Mouse (Mus musculus) cerebellum, adult (tissue): ENCODE measurements around the gene Decr2.
"Not testable (repeated sequence)": the region's sequence is repeated elsewhere in the genome, so short reads cannot be mapped to it uniquely, and the experiment has no call there.

Source experiments
- ATAC-seq: cut with Nextera tagmentation; 2 replicates; pipeline ENCODE4 v1.9.2; 2017; ENCODE audit warnings: mild to moderate bottlenecking, moderate library complexity, mixed read lengths; ENCODE audit not compliant: insufficient number of reproducible peaks, low FRiP score, low TSS enrichment

Decr2 gene

GRCm38 (mm10) chr17:26089905-26090632 is at the start of gene Decr2:
Gene Decr2, minus strand, starts transcription at chr17:26090337.
- peak; percentile 83; the same call in 1 of the 2 replicates for ATAC-seq

GRCm38 (mm10) chr17:26138901-26139381 is 48.8 kb upstream of the Decr2 start:
- ATAC-seq, result peak; percentile 32; the same call in 1 of the 2 replicates

- peak; percentile 92 for ATAC-seq
Observed at GRCm38 (mm10) chr17:26138239-26138836, 48.2 kb upstream of the Decr2 start, which contains the start of gene Axin1. Gene Axin1, plus strand, starts transcription at chr17:26138688.

- ATAC-seq, result no peak
Observed at GRCm38 (mm10) chr17:26137751-26138130, 47.6 kb upstream of the Decr2 start.

- no peak for ATAC-seq
Observed at GRCm38 (mm10) chr17:26137106-26137750, 47.1 kb upstream of the Decr2 start.

- ATAC-seq, result no peak
Observed at GRCm38 (mm10) chr17:26131856-26132853, 42.0 kb upstream of the Decr2 start.

- no peak for ATAC-seq
Observed at GRCm38 (mm10) chr17:26131062-26131732, 41.1 kb upstream of the Decr2 start.

- ATAC-seq, result no peak
Observed at GRCm38 (mm10) chr17:26125226-26125625, 35.1 kb upstream of the Decr2 start.

- no peak for ATAC-seq
Observed at GRCm38 (mm10) chr17:26124560-26124959, 34.4 kb upstream of the Decr2 start.

- peak; percentile 87 for ATAC-seq
Observed at GRCm38 (mm10) chr17:26123267-26123684, 33.1 kb upstream of the Decr2 start, which contains the start of gene Mrpl28. Gene Mrpl28, plus strand, starts transcription at chr17:26123500.

GRCm38 (mm10) chr17:26122431-26123140 is 32.4 kb upstream of the Decr2 start:
- no peak for ATAC-seq

- peak; percentile 54 for ATAC-seq
Observed at GRCm38 (mm10) chr17:26119766-26120710, 29.9 kb upstream of the Decr2 start.

- ATAC-seq, result no peak
Observed at GRCm38 (mm10) chr17:26116503-26117258, 26.5 kb upstream of the Decr2 start.

- no peak for ATAC-seq
Observed at GRCm38 (mm10) chr17:26115956-26116487, 25.9 kb upstream of the Decr2 start.

GRCm38 (mm10) chr17:26115205-26115898 is 25.2 kb upstream of the Decr2 start:
- ATAC-seq, result no peak

GRCm38 (mm10) chr17:26114461-26114860 is 24.3 kb upstream of the Decr2 start:
- not testable (repeated sequence) for ATAC-seq
